Mouse (Mus musculus): ENCODE results near the gene Gjd3.

DNA sequence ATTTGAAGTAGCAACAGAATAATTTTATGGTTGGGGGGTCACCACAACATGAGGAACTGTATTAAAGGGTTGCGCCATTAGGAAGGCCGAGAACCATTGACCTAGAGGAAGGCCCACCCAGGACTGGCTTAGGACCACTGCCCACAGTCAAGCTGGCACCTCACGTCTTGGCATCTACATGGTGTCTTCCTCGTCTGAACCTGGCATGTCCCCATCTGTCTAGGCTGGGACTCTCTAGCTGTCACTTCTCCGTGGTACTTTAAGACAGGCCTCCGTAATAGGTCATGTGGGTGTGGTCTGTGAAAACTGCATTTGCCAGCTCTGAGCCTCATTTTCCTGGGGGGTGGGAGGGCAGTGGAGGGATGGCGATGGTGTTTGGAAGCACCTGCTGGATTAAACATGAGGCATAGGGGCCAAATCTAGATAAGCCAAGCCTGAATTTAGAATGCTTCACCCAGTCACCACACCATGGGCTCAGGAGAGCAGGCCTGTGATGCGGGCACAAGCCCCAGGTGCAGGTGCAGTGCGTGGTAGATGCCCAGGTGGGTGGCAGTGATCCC is 9.9 kb downstream of the Gjd3 start:
- TF ChIP-seq CTCF (IDR thresholded peaks at IDR 0.05; ENCODE audit: low read depth) (no peak), EP300 (optimal IDR thresholded peaks at IDR 0.05) (no peak)

Measured in stomach, postnatal 0 days (tissue).